Mouse (Mus musculus): ENCODE results near the gene Myom1.

GRCm38 (mm10) chr17:71071958-71072357 is 69.5 kb downstream of the Myom1 start:
- TF ChIP-seq CTCF (IDR thresholded peaks at IDR 0.05; ENCODE audit: control insufficient read depth, insufficient read depth, low read length) = no peak
- TF ChIP-seq POLR2A (IDR thresholded peaks at IDR 0.05; ENCODE audit: borderline replicate concordance, control insufficient read depth, low read depth, low read length) = no peak
